Mouse (Mus musculus) lung, embryonic 16.5 days (tissue): ENCODE results near the gene Mapk12. TPM values are rescaled to one million over a fixed set of nuclear protein-coding genes. Genes with fewer than 3 reads are reported as not detected.

Experiments
- ATAC-seq: fragments of 200-750 bp; cut with Nextera tagmentation; 2 replicates; pipeline ENCODE4 v1.8.0; 2017; ENCODE audit warnings: low read depth, mild to moderate bottlenecking, moderate library complexity
- H3K27ac ChIP-seq: fragments of 300-500 bp; sonication (generic); 2 replicates; pipeline ENCODE4 v1.5.1; 2014; ENCODE audit warnings: mild to moderate bottlenecking, control low read depth, low read length
- H3K27me3 ChIP-seq: fragments of 300-500 bp; sonication (generic); 2 replicates; pipeline ENCODE4 v1.6.1; 2014; ENCODE audit warnings: low read depth, low read length, mixed read lengths; ENCODE audit not compliant: control insufficient read depth, insufficient read depth
- H3K36me3 ChIP-seq: fragments of 300-500 bp; sonication (generic); 2 replicates; pipeline ENCODE4 v1.6.1; 2014; ENCODE audit warnings: low read length; ENCODE audit not compliant: control insufficient read depth, insufficient read depth
- H3K4me1 ChIP-seq: fragments of 300-500 bp; sonication (generic); replicated peaks from 2 replicates; pipeline ENCODE4 v1.6.1; 2014; ENCODE audit warnings: low read length, mixed read lengths; ENCODE audit not compliant: control insufficient read depth, insufficient read depth
- H3K4me2 ChIP-seq: fragments of 300-500 bp; sonication (generic); 2 replicates; pipeline ENCODE4 v1.6.1; 2014; ENCODE audit warnings: low read depth, low read length, control low read depth
- H3K4me3 ChIP-seq: fragments of 300-500 bp; sonication (generic); 2 replicates; pipeline ENCODE4 v1.5.1; 2014; ENCODE audit warnings: mild to moderate bottlenecking, low read length, control low read depth
- H3K9ac ChIP-seq: fragments of 300-500 bp; sonication (generic); 2 replicates; pipeline ENCODE4 v1.6.1; 2014; ENCODE audit warnings: low read length, control low read depth
- H3K9me3 ChIP-seq: fragments of 300-500 bp; sonication (generic); 2 replicates; pipeline ENCODE4 v1.6.1; 2016; ENCODE audit warnings: low read length; ENCODE audit not compliant: control insufficient read depth
- WGBS: fragments of 180-500 bp; shearing (Covaris S2); extraction: QIAGEN DNeasy Blood & Tissue Kit; methylation state at CpG from one replicate; pipeline ENCODE4 v1.1.7; 2014; 5-methylcytosine and 5-hydroxymethylcytosine counted together
- polyA plus RNA-seq: library from polyadenylated mRNA; unstranded; fragments of >200 nt; fragmentation: Nextera tagmentation; extraction: Ambion mirVana; gene quantifications from 2 replicates; pipeline ENCODE4 v1.2.1, GENCODE M21; 2015

The Mapk12 gene
- polyA plus RNA-seq, 1 experiment from 2014 or later: 12.2 TPM

DNA sequence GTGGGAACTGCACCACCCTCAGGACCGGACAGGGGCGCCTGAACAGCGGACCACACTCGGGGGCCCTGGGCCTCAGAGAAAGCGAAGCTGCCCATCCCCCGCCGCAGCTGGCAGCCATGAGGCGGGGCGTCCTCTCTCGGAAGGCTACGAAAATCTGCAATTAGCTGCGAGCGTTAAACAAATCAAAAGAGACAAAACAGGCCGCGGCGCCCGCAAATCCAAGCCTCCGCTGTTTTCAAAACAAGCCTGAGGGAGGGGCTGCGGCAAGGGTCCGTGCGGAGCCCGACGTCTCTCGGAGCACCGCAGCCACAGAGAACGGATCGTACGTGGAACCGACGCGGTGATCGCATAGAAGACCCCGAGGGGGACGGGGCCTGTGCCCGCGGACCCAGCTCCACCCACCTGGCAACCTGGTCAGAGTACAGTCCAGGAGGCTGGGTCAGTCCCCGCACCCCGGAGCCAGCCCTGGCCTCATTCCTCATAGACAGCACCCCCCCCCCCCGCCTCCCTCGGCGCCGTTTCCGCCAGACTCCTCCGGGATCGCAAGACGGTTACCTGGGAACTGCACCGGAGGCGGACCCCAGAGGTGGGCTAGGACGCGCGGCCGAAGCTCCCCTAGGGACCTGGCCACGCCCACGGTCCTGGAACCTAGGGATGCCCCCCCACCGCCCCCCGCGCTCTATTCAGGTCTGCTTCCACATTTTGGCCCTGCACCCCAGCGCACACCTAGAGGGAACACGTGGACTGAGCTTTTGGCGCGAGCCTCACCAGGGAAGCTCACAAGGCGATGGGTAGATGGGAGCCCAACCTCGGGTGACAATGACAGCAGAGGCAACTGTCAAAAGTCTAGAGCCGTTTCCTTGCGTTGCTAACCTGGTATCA lies 32.8 kb upstream of the Mapk12 start:
- H3K4me1 ChIP-seq: peaks cover 86% of the 10 kb centered on the region
- no peak for ATAC-seq
- H3K4me3 ChIP-seq: peak overlapping the region; percentile 54
- H3K9ac ChIP-seq: peak overlapping the region; percentile 70
- peaks cover 1% of the 10 kb centered on the region; the same call in 1 of the 2 replicates for H3K36me3 ChIP-seq
- H3K9me3 ChIP-seq: no peaks in the 10 kb centered on the region
- H3K27ac ChIP-seq: peak overlapping the region; percentile 47; the same call in 1 of the 2 replicates
- peak overlapping the region; percentile 100 for H3K4me2 ChIP-seq
- under 1% methylated on average over 63 of the region's 65 CpGs for WGBS
- H3K27me3 ChIP-seq: no peaks in the 10 kb centered on the region

DNA sequence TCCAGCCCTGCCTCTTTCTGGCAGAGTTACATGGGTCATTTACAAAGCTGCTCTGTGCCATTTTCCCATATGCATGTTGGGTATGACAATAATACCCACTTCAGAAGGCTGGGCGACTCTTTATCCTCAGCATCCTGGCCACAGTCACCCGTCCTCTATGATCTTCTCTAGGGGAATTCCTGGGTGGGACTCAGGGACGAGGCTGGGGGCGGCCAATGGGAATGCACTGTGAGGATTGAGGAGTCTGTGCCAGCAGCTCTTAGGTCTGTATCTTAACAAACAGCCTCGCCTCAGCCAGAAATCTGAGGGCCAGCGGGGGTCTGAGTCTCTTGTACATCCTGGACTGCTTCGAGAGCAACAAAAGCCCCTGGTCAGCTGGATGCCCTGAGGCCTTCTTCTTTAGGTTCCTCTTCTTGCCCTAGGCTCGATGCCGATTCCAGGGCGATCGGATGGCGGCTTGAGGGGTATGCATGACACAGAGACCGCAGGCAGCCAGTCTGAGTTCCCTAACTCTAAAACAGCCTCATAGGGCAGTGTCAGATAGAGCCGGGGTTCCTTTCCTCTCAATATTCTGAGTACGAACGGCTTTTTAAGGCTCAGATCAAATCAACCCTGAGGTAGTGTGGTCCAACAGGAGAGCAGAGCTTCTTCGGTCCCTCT lies 31.9 kb upstream of the Mapk12 start:
- WGBS: 44% methylated on average over 17 of the region's 17 CpGs
- Histone ChIP-seq H3K27ac (peak overlapping the region; percentile 47; the same call in 1 of the 2 replicates), H3K4me2 (peak overlapping the region; percentile 100), H3K4me1 (peaks cover 78% of the 10 kb centered on the region), H3K9me3 (no peaks in the 10 kb centered on the region), H3K4me3 (peak overlapping the region; percentile 54), H3K9ac (peak overlapping the region; percentile 70), H3K27me3 (no peaks in the 10 kb centered on the region), H3K36me3 (peaks cover 7% of the 10 kb centered on the region)
- ATAC-seq: no peak

DNA sequence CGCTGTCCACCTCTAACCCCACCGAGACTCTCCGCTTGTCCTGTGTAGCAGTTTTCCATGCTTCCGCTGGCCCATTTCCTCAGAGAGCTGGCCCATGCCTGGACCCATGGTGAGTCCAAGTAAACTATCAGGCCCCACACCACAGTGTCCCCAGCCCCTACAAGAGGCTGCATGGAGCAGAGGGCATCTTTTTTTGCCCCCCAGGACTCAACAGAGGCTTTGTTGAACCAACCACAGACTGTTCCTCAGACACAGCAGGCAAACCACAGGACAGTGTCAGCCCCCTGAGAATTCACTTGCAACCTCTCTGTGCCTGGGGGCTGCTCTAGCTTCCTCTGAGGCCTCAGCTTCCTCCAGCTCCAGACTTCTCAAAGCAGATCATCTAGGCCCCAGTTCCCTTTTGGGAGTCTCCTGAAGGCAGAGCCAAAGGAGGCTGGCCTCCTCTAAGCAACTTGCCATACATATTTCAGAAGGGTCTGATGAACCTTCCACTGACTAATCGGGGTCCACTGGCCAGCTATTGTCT lies 31.1 kb upstream of the Mapk12 start:
- Histone ChIP-seq H3K27ac (no peak overlapping the region), H3K4me1 (peaks cover 69% of the 10 kb centered on the region), H3K9me3 (no peaks in the 10 kb centered on the region), H3K27me3 (no peaks in the 10 kb centered on the region), H3K4me3 (no peak overlapping the region), H3K4me2 (no peak overlapping the region), H3K36me3 (peaks cover 15% of the 10 kb centered on the region), H3K9ac (no peak overlapping the region)
- 85% methylated on average over 5 of the region's 5 CpGs for WGBS
- no peak for ATAC-seq

- no peak for ATAC-seq
- peak overlapping the region; percentile 89 for H3K27ac ChIP-seq
- 22% methylated on average over 3 of the region's 3 CpGs for WGBS
- no peak overlapping the region; the same call in 1 of the 2 replicates for H3K9ac ChIP-seq
- no peak overlapping the region; the same call in 1 of the 2 replicates for H3K4me2 ChIP-seq
- peaks cover 54% of the 10 kb centered on the region for H3K4me1 ChIP-seq
- no peak overlapping the region for H3K4me3 ChIP-seq
- H3K9me3 ChIP-seq: no peaks in the 10 kb centered on the region
- H3K27me3 ChIP-seq: no peaks in the 10 kb centered on the region
- peaks cover 28% of the 10 kb centered on the region for H3K36me3 ChIP-seq
These were observed 29.6 kb upstream of the Mapk12 start for GRCm38 (mm10) chr15:89170102-89170501.

DNA sequence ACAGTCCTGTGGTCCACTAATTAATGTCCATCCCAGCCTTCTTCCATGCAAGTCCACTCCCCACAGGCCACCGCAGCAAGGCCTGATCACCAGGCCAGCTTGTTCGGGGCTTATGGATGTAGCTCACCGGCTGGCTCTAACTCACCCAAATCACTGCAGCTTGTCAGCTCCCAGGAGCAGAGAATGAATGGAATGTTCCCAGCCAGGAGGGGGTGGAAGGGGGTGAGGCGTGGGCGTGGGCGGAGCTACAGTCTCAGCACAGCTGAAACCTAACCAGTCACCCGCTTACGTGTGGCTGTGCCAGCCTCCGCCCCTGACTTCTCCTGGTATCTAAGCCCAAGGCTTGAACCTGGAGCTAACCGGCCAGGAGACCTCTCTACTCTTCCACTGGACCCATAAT lies 28.9 kb upstream of the Mapk12 start:
- Histone ChIP-seq H3K27ac (peak overlapping the region; percentile 89), H3K27me3 (no peaks in the 10 kb centered on the region), H3K36me3 (peaks cover 35% of the 10 kb centered on the region), H3K4me1 (peaks cover 48% of the 10 kb centered on the region), H3K9me3 (no peaks in the 10 kb centered on the region), H3K4me3 (peak overlapping the region; percentile 30), H3K4me2 (peak overlapping the region; percentile 46), H3K9ac (peak overlapping the region; percentile 46)
- ATAC-seq: peak; percentile 90
- WGBS: 4% methylated on average over 10 of the region's 10 CpGs

DNA sequence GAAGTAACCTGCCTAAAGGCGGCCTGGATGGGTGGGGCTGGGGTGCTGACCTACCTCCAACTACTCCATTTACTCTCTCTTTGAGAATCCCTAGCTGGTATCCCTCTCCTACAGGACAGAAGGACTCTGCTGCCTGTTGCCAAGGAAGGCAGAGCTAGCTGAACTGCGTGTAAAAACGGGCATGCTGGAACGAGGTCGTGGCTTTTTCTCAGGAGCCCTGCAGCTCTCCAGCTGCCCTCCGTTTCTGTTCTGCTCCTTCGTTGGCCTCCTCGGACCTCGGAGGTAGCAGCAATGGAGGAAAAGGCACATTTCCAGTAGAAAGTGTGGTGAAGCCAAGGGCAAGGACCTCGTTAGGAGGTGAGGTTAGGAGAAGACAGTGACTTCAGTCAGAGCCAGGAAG lies 28.4 kb upstream of the Mapk12 start:
- H3K9me3 ChIP-seq: no peaks in the 10 kb centered on the region
- H3K36me3 ChIP-seq: peaks cover 40% of the 10 kb centered on the region
- H3K9ac ChIP-seq: peak overlapping the region; percentile 46
- peak overlapping the region; percentile 89 for H3K27ac ChIP-seq
- H3K27me3 ChIP-seq: no peaks in the 10 kb centered on the region
- H3K4me2 ChIP-seq: peak overlapping the region; percentile 46
- WGBS: 36% methylated on average over 10 of the region's 10 CpGs
- peak overlapping the region; percentile 30 for H3K4me3 ChIP-seq
- no peak for ATAC-seq
- H3K4me1 ChIP-seq: peaks cover 43% of the 10 kb centered on the region

- peaks cover 24% of the 10 kb centered on the region for H3K4me1 ChIP-seq
- no peaks in the 10 kb centered on the region for H3K9me3 ChIP-seq
- H3K4me2 ChIP-seq: no peak overlapping the region
- no peaks in the 10 kb centered on the region for H3K27me3 ChIP-seq
- no peak overlapping the region for H3K4me3 ChIP-seq
- H3K36me3 ChIP-seq: peaks cover 66% of the 10 kb centered on the region
- no peak overlapping the region for H3K9ac ChIP-seq
- no peak for ATAC-seq
- 90% methylated on average over 12 of the region's 12 CpGs for WGBS
- no peak overlapping the region for H3K27ac ChIP-seq
These were observed 25.0 kb upstream of the Mapk12 start for GRCm38 (mm10) chr15:89165478-89165877.

DNA sequence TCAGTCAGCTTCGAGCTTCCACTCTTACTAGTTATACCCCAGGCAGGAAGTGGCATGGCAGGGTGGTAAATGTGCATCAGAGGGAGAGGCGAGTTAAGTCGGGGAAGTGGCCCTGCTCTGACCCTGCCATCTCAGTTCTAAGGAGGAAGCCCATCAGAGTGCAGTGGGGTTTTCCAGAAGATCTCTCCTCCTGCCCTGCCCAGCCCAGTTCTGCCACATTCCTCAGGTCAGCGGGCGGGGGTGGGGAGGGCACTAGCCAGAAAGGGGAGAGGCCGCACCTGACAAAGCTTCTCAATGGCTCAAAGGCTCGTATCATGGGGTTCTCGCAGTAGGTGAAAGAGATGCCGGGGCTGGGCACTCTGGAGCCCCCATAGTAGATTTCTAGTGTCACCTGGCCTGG lies 20.9 kb upstream of the Mapk12 start:
- ATAC-seq: peak; percentile 78
- WGBS: 54% methylated on average over 9 of the region's 9 CpGs
- no peaks in the 10 kb centered on the region for H3K9me3 ChIP-seq
- peak overlapping the region; percentile 81 for H3K27ac ChIP-seq
- H3K4me1 ChIP-seq: peaks cover 5% of the 10 kb centered on the region; the same call in 1 of the 2 replicates
- peaks cover 79% of the 10 kb centered on the region for H3K36me3 ChIP-seq
- H3K4me3 ChIP-seq: no peak overlapping the region
- H3K9ac ChIP-seq: no peak overlapping the region
- peak overlapping the region; percentile 16; the same call in 1 of the 2 replicates for H3K4me2 ChIP-seq
- no peaks in the 10 kb centered on the region for H3K27me3 ChIP-seq

DNA sequence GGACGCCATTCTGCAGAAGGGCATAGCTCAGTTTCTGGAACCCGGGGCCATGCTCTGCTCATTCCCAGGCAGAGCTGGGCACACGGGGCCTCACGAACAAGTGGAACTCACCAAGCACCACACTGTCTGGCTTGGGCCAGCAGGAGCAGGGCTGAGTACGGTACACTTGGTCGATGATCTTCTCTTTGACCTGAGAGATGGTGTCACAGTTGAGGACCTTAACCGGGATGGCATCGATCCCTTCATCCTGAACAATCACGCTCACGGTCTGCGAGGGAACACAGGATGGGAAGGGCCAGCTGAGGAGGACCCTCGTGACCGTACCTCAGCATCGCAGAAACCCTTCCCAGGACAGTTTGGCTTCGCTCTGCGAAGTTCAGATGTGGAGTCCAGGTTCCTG lies 18.0 kb upstream of the Mapk12 start:
- ATAC-seq: no peak
- peaks cover 64% of the 10 kb centered on the region for H3K36me3 ChIP-seq
- 94% methylated on average over 16 of the region's 16 CpGs for WGBS
- H3K9ac ChIP-seq: no peak overlapping the region
- no peak overlapping the region for H3K27ac ChIP-seq
- H3K27me3 ChIP-seq: no peaks in the 10 kb centered on the region
- H3K9me3 ChIP-seq: no peaks in the 10 kb centered on the region
- no peak overlapping the region for H3K4me3 ChIP-seq
- H3K4me2 ChIP-seq: no peak overlapping the region
- peaks cover 5% of the 10 kb centered on the region; the same call in 1 of the 2 replicates for H3K4me1 ChIP-seq
